Mouse (Mus musculus) left cerebral cortex, adult 2 months (tissue): ENCODE data around the gene Vrk1. TPM values are rescaled to one million over a fixed set of nuclear protein-coding genes. Genes with fewer than 3 reads are reported as not detected.
A peak's percentile ranks its signal among the peaks of the same experiment; 100 is the strongest.

Experiments
- DNase-seq, 2 experiments: peaks; one replicate each; pipeline ENCODE4 v3.0.0; 2021 to 2022; ENCODE audit warnings: low spot score in 2 of 2, mixed read lengths in 1 of 2; ENCODE audit errors: extremely low spot score in 1 of 2
- H3K27ac ChIP-seq: fragments of 200-600 bp; 2 replicates; pipeline ENCODE4 v1.8.1; 2022
- H3K4me3 ChIP-seq: fragments of 200-600 bp; 2 replicates; pipeline ENCODE4 v1.8.1; 2022
- CTCF ChIP-seq: fragments of 200-600 bp; IDR thresholded peaks from 2 replicates; pipeline ENCODE4 v1.8.1; 2022; ENCODE audit warnings: antibody characterized with exemption, mild to moderate bottlenecking, moderate library complexity
- intact Hi-C: fragments of 180-260 bp; cut with DNase I; formaldehyde crosslinking; loops from one replicate; pipeline ENCODE4 v1.15.1; 2025
- total RNA-seq, 2 experiments: library from RNA; stranded (reverse); gene quantifications; 2 replicates each; pipeline ENCODE4 v1.2.3; 2021

Vrk1 gene
- total RNA-seq, 2 experiments from 2014 or later = 12.9 to 13.0 TPM

GRCm38 (mm10) chr12:106071575-106072166 lies 61.6 kb downstream of the Vrk1 start:
- intact Hi-C loops = no loop called here
- H3K4me3 ChIP-seq = no peak overlapping the region
- no peak overlapping the region for H3K27ac ChIP-seq
- TF ChIP-seq CTCF = no peak
- DNase-seq = no peak

GRCm38 (mm10) chr12:106074371-106075155 lies 64.5 kb downstream of the Vrk1 start:
- Histone ChIP-seq H3K4me3 (no peak overlapping the region), H3K27ac (no peak overlapping the region)
- no peak for TF ChIP-seq CTCF
- intact Hi-C loops = no loop called here
- DNase-seq = no peak

GRCm38 (mm10) chr12:106076131-106076530 lies 66.1 kb downstream of the Vrk1 start:
- no peak for DNase-seq
- no peak for TF ChIP-seq CTCF
- intact Hi-C loops = no loop called here
- no peak overlapping the region for H3K27ac ChIP-seq
- no peak overlapping the region for H3K4me3 ChIP-seq

DNA sequence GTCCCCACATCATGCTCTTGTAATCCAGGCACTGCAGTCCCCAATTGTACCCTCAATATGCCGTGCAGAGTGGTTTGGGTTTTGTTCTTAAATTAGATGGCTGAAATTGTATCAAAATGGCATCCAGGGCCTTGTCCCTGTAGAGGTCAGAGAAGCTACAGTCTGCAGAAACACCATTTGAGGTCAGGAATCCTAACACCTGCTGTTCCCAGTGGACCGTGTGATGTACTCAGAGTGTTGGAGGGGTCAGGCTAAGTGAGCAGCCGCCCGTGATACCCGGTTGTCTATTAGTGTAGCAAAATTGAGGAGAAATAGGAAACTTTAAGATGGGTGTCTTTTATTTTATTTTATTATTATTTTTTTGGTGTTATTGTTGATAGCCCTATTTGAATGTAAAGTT lies 70.5 kb downstream of the Vrk1 start:
- intact Hi-C loops = no loop called here
- H3K4me3 ChIP-seq = no peak overlapping the region
- no peak for TF ChIP-seq CTCF
- DNase-seq = no peak
- H3K27ac ChIP-seq = no peak overlapping the region

- DNase-seq = peak in 1 of 2 experiments; percentile 13
- intact Hi-C loops = no loop called here
- no peak for TF ChIP-seq CTCF
- Histone ChIP-seq H3K27ac (peak overlapping the region; percentile 32; the same call in 1 of the 2 replicates), H3K4me3 (peak overlapping the region; percentile 30)
Observed at GRCm38 (mm10) chr12:106080945-106081747, 71.1 kb downstream of the Vrk1 start.

DNA sequence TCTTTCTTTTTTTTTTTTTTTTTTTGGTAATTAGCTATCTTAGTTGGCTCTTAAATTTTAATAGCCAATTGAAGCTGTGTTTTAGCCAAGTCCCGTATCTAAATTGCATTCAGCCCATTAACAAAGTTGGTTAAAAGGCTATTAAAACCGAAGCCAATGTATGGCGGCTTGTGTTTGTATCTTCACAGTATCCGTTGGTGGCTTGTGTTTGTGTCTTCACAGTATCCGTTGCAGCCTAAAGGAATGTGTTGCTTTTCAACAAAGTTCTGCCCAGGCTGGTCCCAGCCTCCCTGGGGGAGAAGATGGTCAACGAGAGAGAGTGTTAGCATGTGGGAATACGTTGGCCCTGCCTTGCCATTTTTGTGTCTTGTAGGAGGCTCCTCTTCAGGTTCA lies 71.7 kb downstream of the Vrk1 start:
- DNase-seq = no peak
- Histone ChIP-seq H3K27ac (no peak overlapping the region), H3K4me3 (no peak overlapping the region)
- intact Hi-C loops = no loop called here
- TF ChIP-seq CTCF = no peak

GRCm38 (mm10) chr12:106082191-106082957 lies 72.3 kb downstream of the Vrk1 start:
- no peak for TF ChIP-seq CTCF
- no peak for DNase-seq
- no peak overlapping the region for H3K27ac ChIP-seq
- no peak overlapping the region for H3K4me3 ChIP-seq
- intact Hi-C loops = no loop called here

DNA sequence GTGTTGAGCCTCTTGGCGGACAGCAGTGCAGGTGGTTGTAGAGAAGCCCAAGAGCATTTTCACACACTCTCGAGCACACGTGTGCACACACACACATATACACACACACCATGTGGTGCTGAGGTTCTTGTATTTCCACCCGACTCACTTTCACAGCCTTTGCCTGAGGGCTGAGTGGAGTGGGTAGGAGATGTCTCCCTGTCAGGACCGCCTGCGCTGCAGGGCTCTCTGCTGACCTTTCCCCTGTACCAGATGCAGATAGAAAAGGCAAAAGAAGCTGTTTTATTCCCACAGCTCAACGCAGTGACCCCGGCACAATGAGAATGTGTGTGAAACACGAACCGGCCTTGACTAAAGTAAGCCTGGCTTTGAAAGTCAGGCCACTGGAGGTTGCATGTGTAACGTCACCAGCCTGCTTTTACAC lies 72.9 kb downstream of the Vrk1 start:
- DNase-seq = no peak
- Histone ChIP-seq H3K27ac (no peak overlapping the region), H3K4me3 (no peak overlapping the region)
- intact Hi-C loops = no loop called here
- TF ChIP-seq CTCF = no peak

DNA sequence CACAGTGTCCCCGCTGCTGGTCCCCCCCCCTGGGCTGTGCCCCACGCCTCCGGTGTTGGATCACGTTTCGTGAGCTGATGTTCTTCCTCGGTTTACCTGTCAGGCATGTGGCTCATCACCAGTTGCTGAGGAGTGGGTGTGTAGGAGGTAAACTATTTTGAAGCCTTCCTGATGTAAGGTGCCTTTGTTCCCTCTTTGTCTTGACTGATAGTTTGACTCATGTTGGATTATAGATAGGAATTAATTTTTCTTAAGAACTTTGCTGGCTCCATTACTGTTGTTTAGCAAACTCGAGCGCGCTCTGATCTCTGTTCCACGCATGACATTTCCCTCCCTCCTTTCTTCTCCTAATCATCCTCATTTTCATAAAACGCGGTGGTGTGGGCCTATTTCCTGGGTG lies 74.1 kb downstream of the Vrk1 start:
- Histone ChIP-seq H3K4me3 (no peak overlapping the region), H3K27ac (no peak overlapping the region)
- no peak for DNase-seq
- TF ChIP-seq CTCF = no peak
- intact Hi-C loops = no loop called here

DNA sequence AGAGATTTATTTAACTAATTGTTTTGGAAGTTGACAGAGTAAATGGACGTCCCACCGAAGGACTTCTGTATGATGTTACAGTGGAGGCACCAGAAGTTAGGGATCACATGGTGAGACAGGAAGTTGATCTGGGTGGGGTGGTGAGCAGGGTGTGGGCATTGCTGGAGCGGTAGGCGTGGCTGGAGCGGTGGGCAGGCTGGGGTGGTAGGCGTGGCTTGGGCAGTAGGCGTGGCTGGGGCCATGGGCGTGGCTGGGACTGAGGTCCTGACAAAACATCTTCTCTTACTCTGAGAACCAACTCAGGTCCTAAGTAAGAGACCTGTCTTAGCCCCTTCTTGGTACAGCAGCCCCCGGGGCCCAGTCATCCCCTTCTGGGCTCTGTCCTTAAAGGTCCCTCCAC lies 84.8 kb downstream of the Vrk1 start:
- intact Hi-C loops = no loop called here
- no peak for TF ChIP-seq CTCF
- H3K4me3 ChIP-seq = no peak overlapping the region
- no peak overlapping the region for H3K27ac ChIP-seq
- DNase-seq = no peak

DNA sequence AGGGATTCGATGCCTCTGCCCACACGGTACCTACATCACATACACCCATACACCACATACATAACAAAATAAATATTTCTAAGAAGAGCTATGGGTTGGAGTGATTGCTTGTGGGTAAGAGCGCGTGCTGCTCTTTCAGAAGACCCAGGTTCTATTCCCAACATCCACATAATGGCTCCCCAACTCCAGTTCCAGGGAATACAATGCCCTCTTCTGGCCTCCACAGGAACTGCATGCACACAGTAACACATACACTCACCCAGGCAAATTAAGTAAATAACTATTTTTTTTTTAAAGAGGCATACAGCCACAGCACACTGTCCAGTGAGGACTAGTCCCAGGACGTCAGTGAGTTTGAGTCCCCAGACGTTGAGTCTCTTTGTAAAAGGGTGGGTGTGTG lies 92.0 kb downstream of the Vrk1 start:
- peak; percentile 27 for TF ChIP-seq CTCF
- H3K4me3 ChIP-seq = no peak overlapping the region
- no peak overlapping the region for H3K27ac ChIP-seq
- DNase-seq = no peak
- intact Hi-C loops = no loop called here
